Mouse (Mus musculus) thymus, postnatal 25 days (tissue): Measurements from ENCODE around the gene Ccdc190.
A peak's percentile ranks its signal among the peaks of the same experiment; 100 is the strongest.

Experiments
- DNase-seq: peaks from one replicate; pipeline ENCODE4 v3.0.0; 2022

Gene Ccdc190

DNA sequence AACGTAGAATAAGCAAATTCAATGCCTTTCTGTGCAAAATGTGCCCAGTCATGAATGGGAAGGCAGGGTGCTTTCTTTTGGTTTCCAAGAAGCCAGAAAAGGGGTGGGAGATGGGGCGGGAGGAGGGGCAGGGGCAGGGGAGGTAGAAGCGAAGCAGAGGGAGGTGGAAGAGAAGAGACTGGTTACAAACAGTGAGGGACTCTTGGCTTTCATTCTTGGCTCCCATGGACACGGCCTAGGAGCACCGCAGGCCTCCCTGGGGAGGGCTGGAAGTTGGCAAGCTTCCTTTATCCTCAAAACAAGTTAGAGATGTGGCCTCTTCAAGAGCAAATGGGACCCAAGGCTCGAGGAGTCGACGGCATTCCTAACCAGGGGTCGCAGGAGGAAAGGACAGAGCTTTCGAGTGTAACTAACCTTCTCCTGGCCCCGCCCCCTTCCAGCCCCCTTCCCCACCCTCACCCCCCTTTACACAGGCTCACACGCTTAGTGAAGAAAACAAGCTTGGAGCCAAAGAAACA, at the start of gene Ccdc190:
Ccdc190 (plus strand) TSS at position 195 of the 518 bp plus-strand sequence.
- DNase-seq = no peak

DNA sequence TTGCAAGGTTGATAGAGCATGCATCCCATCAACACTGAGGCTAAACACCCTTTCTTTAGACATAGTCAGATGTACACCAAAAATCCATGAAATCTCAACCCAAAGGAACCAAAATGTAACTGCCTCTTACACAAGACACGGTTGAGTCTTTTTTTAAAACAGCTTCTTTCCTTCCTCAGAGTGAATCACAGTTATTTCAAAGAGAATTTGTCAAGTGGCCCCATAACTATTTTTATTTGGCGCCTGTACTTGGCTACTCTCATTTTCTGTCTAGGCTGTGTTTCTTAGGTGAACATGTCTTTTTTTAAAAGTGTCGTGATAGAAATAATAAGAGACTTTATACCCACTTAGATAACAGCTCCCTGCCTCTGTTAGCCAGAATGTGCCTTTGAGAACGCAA, 49.4 kb upstream of the Ccdc190 start:
- no peak for DNase-seq

- no peak for DNase-seq
Measured at GRCm38 (mm10) chr1:169880181-169880580, 48.3 kb upstream of the Ccdc190 start.

DNA sequence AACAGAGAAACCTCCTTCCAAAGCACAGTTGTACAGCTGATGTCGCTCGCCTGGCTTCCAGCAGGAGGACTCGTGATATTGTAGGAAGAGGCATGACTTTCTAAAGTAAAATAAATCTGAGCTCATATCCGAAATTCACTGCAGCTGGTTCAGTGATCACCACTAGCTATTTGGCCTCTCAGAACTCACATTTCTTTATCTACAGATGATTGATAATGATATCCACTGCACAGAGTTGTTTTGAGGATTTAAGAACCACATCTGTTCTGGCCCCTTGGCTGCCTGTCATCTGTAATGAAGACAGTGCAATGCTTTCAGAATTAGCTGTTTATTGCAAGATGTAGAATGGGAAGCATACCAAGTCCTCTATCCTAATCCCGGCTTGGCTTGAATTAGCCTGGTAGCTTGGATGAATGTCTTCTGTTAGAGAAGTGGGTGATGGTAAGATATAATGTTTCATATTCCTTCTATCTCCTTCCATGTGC, 45.3 kb upstream of the Ccdc190 start:
- DNase-seq = no peak

DNA sequence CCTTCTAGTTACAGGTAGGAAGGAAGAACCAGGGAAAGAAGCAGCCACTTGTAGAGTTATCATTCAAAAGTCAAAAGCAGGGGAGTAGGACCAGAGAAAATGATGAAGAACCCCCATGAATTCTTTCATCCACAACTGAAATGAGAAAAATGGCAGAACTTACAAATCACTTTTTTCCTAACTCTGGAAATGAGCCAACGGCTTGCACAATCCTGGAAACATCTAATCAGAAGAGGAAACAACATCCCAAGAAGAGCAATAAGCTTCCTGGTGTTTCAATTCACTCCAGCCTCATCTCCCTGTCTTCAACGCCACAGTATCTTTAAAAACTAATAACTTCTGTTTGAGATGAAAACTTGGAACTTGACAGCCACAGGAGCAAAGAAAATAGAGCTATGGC, 39.2 kb upstream of the Ccdc190 start:
- no peak for DNase-seq

DNA sequence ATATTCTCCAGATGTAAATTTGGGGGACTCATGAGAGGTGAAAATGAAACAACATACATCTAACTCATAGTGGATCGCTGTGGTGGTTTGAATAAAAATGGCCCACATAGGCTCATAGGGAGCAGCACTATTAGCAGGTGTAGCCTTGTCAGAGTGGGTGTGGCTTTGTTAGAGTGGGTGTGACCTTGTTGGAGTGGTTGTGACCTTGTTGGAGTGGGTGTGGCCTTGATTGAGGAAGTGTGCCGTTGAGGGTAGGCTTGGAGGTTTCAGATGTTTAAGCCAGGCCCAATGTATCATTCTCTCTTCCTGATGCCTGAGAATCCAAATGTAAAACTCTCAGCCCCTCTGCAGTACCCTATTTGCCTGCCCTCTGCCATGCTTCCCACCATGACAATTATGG, 34.5 kb upstream of the Ccdc190 start:
- no peak for DNase-seq

DNA sequence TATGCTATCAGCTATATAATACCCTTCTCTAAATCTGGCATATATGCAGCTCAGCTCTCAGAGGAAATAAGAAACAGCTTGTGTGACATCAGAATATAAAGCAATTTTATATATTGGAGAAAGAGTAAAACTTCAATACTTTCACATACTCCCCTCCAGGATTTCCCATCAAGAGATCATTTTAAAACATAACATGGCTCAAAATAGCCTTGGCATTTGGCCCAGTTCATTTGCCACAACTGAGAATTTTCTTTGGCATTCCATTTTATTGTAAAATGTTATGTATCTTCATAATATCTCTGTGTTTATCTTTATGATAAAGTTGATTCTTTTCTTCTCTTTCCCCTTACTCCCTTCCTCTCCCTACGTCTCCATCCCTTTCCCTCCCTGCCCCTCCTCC, 32.8 kb upstream of the Ccdc190 start:
- DNase-seq = no peak

DNA sequence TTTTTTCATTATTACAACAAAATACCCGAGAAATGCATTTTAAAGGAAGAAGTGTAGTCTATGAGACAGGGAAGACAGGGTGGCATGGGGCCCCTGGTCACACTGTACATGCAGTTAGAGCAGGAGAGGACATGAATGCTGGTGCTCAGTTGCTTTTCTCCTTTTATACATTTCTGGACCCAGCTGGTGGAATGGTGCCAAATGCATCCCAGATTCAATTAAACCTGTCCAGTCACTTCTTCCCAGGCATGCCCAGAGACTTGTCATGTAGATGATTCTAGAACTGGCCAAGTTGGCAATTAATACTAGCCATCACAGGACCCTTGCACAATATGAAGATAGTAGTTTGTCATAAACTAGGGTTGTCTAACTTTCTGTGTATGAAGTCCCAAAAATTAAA, 30.5 kb upstream of the Ccdc190 start:
- DNase-seq = no peak

- no peak for DNase-seq
Measured at GRCm38 (mm10) chr1:169898607-169899006, 29.8 kb upstream of the Ccdc190 start.

DNA sequence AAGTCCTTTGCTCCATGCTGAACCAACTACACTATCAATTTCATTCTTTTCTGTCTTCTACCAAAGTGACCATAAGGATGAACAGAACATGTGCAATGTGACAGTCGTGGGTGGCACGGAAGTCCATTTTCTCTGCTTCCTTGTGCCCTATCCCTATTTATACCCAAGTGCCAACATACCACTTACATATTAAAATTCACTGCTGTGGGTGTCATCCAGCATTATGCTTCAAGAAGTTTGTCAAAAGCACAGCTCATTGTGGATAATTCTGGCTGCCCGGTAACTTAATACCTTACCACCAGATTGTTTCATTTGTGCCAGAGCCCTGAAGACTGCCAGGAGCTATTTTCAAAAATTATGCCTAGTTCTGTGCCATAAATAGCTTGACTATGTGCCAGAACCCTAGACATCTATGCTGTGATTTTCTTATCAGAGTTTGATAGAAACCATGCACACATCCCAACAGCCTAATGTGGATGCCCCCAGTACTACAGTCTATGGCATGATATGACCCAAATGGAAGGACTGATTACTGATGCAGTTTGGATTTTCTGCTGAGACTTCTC, 27.6 kb upstream of the Ccdc190 start:
- no peak for DNase-seq

DNA sequence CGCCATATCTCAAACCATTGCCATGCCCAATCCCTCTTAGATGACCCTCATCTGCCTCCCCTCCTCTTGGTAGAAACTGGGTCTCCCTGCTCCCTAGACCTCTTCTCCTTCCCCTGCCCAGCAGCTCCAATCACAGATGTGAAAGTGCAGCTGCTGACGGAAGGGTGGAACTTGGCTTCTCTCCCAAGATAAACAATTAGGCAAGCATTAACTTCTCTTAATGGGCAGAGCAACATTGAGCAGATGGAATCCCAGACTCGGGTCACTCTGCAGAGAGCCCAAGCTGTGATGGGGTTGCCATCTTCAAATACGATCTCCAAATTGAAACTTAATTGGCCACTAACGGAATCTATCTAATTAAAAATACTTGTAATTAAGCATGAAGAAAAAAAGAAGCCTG, 19.3 kb upstream of the Ccdc190 start:
- DNase-seq = no peak

DNA sequence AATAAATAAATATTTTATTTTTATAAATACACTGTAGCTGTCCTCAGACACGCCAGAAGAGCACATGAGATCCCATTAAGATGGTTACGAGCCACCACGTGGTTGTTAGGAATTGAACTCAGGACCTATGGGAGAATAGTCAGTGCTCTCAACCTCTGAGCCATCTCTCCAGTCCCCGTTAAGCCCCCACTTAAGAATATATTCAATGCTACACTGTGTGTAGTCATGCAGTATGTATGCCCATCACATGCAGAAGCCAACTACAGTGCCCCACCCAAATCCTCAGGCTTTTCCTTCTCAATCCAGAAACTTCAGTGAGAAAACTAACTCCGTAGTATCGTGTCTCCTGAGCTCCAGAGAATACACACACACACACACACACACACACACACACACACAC, 18.8 kb upstream of the Ccdc190 start:
- DNase-seq = no peak

DNA sequence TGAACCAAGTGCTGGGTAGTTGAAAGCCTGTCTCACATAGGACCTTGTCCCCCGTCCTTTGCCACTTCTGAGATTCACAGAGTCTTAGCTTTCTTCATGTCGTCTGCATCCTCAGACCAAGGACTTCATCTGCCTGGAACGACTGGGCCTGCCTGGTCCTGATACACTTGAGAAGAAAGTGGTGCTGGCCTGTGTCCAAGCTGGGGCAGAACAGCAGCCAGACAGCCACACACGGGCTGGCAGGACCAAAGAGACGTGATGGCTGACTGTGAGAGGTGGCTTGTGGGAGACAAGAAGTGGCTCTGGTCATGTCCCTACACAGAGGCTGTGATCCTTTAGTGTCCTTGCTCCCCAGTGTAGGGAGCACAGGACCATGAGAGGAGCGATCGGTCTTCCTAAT, 17.7 kb upstream of the Ccdc190 start:
- no peak for DNase-seq

GRCm38 (mm10) chr1:169911526-169911925, 16.9 kb upstream of the Ccdc190 start:
- no peak for DNase-seq

DNA sequence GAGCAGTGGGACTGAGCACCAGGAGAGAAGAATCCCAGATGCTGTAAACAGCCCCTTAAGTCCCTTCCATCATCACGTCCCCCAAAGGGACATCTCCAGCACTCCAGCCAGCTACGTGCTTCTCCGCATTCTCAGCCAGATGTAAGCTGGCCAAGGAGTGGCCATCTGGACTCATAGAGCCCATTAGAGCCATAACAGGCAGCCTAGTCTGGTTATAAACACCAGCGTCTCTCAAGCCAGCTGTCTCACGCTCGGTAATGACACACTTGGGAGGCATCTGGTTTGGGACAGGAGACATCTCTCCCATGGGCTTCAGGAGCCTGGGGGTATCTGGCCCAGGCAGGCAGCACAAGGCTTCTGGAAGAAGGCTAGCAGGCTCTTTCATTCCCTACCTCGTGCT, 11.8 kb upstream of the Ccdc190 start:
- no peak for DNase-seq

GRCm38 (mm10) chr1:169917115-169917796, 11.2 kb upstream of the Ccdc190 start:
- no peak for DNase-seq

DNA sequence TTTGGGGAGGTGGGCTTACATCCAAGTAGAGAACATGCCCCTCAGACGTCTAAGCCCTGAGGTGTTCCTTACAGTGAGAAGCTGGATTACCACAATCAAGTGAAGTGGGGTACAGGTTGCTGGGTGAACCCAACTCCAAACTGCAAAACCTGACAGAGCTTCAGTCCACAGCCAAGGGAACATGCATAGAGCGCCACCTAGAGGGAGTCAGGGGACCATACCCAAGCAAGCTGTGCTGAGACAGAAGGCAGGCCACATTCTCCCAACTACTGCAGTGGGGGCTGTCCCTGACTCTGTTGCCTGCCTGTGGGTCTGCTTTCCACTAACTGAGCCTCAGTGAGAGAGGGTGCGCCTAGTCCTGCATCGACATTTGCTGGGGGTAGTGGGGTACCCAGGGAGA, 10.4 kb upstream of the Ccdc190 start:
- peak; percentile 3 for DNase-seq

DNA sequence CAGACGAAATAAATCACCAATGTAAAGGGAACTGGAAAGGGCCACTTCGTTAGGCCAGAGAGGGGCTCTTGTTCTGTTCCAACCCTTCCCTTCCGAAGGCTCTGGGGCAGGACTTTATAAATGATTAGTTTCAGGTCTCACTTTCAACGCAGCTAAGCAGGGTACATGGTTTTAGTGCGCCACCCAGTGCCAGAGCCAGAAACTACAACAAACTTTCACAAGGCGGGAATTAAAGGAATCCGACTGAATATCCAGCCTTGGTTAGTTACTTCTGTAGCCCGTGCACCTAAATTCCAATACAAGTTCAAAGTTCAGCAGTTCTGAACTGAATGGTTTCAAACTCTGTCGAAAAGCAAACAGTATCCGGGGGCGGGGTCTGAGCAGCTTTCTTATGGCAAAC, 9.2 kb upstream of the Ccdc190 start:
- peak; percentile 37 for DNase-seq

DNA sequence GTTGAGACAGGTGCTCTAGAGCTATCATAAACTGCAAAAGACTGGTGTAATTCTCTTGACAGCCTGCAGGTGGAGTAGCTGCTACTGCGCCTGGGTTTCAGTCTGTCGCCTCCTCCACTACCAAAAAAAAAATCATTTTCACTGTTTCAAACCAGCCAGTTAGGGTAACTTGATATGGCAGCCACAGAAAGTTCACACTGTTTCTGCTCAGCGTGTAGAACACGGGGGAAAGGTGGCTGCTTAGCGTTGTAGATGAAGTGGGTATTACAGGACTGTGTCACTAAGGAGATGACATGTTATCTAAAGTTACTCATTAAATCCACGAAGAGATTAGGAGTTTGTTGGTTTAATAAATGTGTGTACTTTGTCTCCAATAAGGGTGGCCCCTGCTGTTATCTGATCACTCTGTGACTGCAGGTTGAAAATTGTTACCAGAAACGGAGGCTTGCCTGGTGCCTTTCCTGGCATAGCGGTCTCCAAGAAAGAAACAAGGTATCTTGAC, 6.7 kb upstream of the Ccdc190 start:
- peak; percentile 7 for DNase-seq

DNA sequence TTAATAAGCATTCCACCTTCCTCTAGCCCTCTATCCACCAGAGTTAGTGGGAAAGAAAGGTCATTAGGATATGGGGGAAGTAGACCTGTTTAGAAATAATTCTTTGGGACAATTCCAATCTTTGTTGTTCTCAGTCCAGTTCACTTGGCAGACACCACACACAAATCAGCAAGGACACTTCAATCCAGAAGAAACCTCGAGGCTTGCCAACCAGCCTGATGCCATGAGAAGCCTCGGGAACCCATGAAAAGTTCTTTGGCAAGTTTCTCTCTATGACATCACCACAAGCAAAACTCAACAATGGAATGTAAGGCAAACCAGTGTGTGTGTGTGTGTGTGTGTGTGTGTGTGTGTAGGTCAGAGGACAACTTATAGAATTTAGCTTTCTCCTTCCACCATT, 3.9 kb upstream of the Ccdc190 start:
- DNase-seq = no peak

DNA sequence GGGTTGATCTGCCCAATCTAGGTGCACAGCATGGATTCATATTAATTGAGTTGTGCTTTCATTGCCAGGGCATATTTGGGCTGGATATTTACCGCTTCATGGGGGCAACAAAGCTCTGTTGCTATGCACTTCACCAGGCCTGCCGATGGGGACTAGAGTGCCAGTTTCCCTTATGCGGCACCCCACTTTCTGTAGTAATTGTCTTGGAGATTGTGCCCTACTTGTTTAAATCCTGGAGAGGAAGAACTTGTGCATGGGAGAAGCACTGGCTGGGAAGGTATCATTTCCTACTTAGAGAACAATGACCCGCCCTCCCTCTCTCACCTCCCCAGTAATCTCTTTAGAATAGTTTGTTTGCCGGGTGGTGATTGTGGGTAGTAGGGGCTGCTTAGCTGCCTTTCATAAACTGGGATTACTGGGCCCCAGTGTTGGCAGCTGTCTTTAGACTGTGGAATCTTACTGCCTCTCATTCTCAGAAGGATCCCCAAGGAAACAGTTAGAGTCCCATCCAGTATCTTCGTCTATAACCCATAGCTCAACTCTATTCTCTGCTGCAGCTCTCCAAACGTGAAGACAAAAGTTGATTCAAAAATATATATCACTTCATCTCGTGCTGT, 587 bp upstream of the Ccdc190 start:
- no peak for DNase-seq

GRCm38 (mm10) chr1:169931698-169932097, 3.2 kb downstream of the Ccdc190 start:
- no peak for DNase-seq

DNA sequence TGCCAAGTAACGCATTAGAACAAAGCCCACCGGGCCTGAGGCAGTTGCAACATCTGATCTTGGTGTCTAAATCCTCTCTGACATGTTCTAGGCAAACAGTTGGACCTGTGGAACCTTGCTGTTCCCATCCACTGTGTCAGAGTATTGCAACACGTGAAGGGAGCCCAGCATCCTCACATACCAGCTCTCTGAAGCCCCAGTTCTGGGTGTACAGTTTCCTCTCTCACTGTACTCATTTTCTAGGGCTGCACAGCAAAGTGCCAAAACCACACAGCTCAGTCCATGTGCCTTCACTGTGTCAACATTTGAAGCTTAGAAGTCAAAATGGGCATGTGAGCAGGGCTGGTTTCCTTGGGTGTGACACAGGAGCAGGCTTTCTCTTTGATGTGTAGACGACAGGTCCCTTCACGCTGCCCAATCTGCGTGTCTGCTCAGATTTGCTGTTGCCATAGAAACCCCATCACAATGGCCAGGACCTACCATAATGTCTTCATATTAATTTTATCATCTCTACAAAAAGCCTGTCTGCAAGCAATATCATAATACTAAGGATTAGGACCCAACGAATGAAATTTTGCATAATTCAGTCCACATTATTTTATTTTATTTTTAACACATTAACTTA, 3.8 kb downstream of the Ccdc190 start:
- DNase-seq = no peak
